Mouse (Mus musculus) heart, adult 2 months (tissue): Measurements from ENCODE around the gene Swsap1. TPM values are rescaled to one million over a fixed set of nuclear protein-coding genes. Genes with fewer than 3 reads are reported as not detected.

Experiments used
- DNase-seq, 2 experiments: peaks; one replicate each; pipeline ENCODE4 v3.0.0; 2021
- H3K27ac ChIP-seq: fragments of 200-600 bp; 2 replicates; pipeline ENCODE4 v1.8.1; 2022
- H3K27me3 ChIP-seq: fragments of 200-500 bp; 2 replicates; pipeline ENCODE4 v1.6.1; 2012; ENCODE audit warnings: mild to moderate bottlenecking, low read length, inconsistent platforms, mixed read lengths; ENCODE audit not compliant: control insufficient read depth, insufficient read depth
- H3K36me3 ChIP-seq: fragments of 200-500 bp; 2 replicates; pipeline ENCODE4 v1.6.1; 2012; ENCODE audit warnings: low read length, inconsistent platforms; ENCODE audit not compliant: control insufficient read depth, insufficient read depth
- H3K4me1 ChIP-seq: fragments of 200-500 bp; 2 replicates; pipeline ENCODE4 v1.6.1; 2011; ENCODE audit warnings: low read length; ENCODE audit not compliant: control insufficient read depth, insufficient read depth
- H3K4me3 ChIP-seq: fragments of 200-600 bp; 2 replicates; pipeline ENCODE4 v1.8.1; 2022
- H3K79me2 ChIP-seq: fragments of 200-500 bp; replicated peaks from 2 replicates; pipeline ENCODE4 v1.6.1; 2012; ENCODE audit warnings: mild to moderate bottlenecking, inconsistent platforms, low read length, moderate library complexity, mixed read lengths; ENCODE audit not compliant: control insufficient read depth, insufficient read depth
- H3K9ac ChIP-seq: fragments of 200-500 bp; 2 replicates; pipeline ENCODE4 v1.6.1; 2012; ENCODE audit warnings: low read depth, mild to moderate bottlenecking, control low read depth, inconsistent platforms, low read length, mixed read lengths
- CTCF ChIP-seq: fragments of 200-600 bp; IDR thresholded peaks from 2 replicates; pipeline ENCODE4 v1.8.1; 2022; ENCODE audit warnings: antibody characterized with exemption, mild to moderate bottlenecking, moderate library complexity
- EP300 ChIP-seq: fragments of 200-500 bp; IDR thresholded peaks from 2 replicates; pipeline ENCODE4 v1.6.1; 2011; ENCODE audit warnings: low read depth, low read length, control low read depth; ENCODE audit not compliant: insufficient read depth
- POLR2A ChIP-seq: fragments of 200-500 bp; IDR thresholded peaks from 2 replicates; pipeline ENCODE4 v1.6.1; 2011; ENCODE audit warnings: mild to moderate bottlenecking, low read depth, low read length, control low read depth; ENCODE audit not compliant: insufficient read depth
- WGBS: fragments of 180-500 bp; shearing (Covaris S2); methylation state at CpG from one replicate; pipeline ENCODE4 v1.1.7; 2018; 5-methylcytosine and 5-hydroxymethylcytosine counted together
- intact Hi-C: fragments of 180-260 bp; cut with DNase I; formaldehyde crosslinking; loops from one replicate; pipeline ENCODE4 v1.15.1; 2025
- polyA plus RNA-seq: library from polyadenylated mRNA; depleted of rRNA; stranded (reverse); fragments of >200 nt; gene quantifications from 2 replicates; pipeline ENCODE4 v1.2.3, GENCODE M21; 2012
- total RNA-seq, 2 experiments: library from RNA; stranded (reverse); gene quantifications; 2 replicates each; pipeline ENCODE4 v1.2.3; 2021

Gene Swsap1
- total and polyA plus RNA-seq, 3 experiments, result 6.2 to 7.4 (median 6.5) TPM

GRCm38 (mm10) chr9:21962010-21962409 lies 6.5 kb downstream of the Swsap1 start:
- under 1% methylated on average over 15 of the region's 15 CpGs for WGBS

GRCm38 (mm10) chr9:21962416-21963059 lies 7.0 kb downstream of the Swsap1 start:
- Histone ChIP-seq H3K27ac (peak overlapping the region; percentile 24; the same call in 1 of the 2 replicates), H3K4me3 (peak overlapping the region; percentile 55), H3K36me3 (no peaks in the 10 kb centered on the region), H3K9ac (peak overlapping the region; percentile 50), H3K4me1 (no peaks in the 10 kb centered on the region; the same call in 1 of the 2 replicates), H3K27me3 (no peaks in the 10 kb centered on the region), H3K79me2 (no peaks in the 10 kb centered on the region)
- intact Hi-C loops, result no loop called here
- 2% methylated on average over 34 of the region's 34 CpGs for WGBS
- TF ChIP-seq POLR2A (no peak), CTCF (peak; percentile 50), EP300 (no peak)
- peak; percentile 71 to 74 for DNase-seq

More at GRCm38 (mm10) chr9:21962010-21962409, 6.5 kb downstream of the Swsap1 start:
- Histone ChIP-seq H3K9ac (peak overlapping the region; percentile 50), H3K27me3 (no peaks in the 10 kb centered on the region), H3K4me3 (peak overlapping the region; percentile 55), H3K4me1 (no peaks in the 10 kb centered on the region; the same call in 1 of the 2 replicates), H3K79me2 (no peaks in the 10 kb centered on the region), H3K27ac (no peak overlapping the region), H3K36me3 (no peaks in the 10 kb centered on the region)
- DNase-seq, result no peak
- no peak for TF ChIP-seq POLR2A
- no peak for TF ChIP-seq CTCF
- TF ChIP-seq EP300, result no peak
- intact Hi-C loops, result no loop called here

GRCm38 (mm10) chr9:21963417-21963816 lies 7.9 kb downstream of the Swsap1 start, which contains the start of gene Epor:
Gene Epor, minus strand, starts transcription at chr9:21963506.
- Histone ChIP-seq H3K4me1 (no peaks in the 10 kb centered on the region; the same call in 1 of the 2 replicates), H3K36me3 (no peaks in the 10 kb centered on the region), H3K27me3 (no peaks in the 10 kb centered on the region), H3K4me3 (peak within 1 kb of the TSS; percentile 55), H3K79me2 (no peaks in the 10 kb centered on the region), H3K9ac (peak within 1 kb of the TSS; percentile 50), H3K27ac (peak within 1 kb of the TSS; percentile 53)
- DNase-seq, result peak; percentile 74 to 79
- TF ChIP-seq EP300, result no peak
- no peak for TF ChIP-seq CTCF
- no peak for TF ChIP-seq POLR2A
- WGBS, result 10% methylated on average over 8 of the region's 8 CpGs
- intact Hi-C loops, result no loop called here

- no peaks in the 10 kb centered on the region for H3K4me1 ChIP-seq
- H3K4me3 ChIP-seq, result no peak overlapping the region
- H3K27ac ChIP-seq, result no peak overlapping the region
- TF ChIP-seq POLR2A (no peak), EP300 (no peak), CTCF (no peak)
- WGBS, result 33% methylated on average over 6 of the region's 6 CpGs
- no peaks in the 10 kb centered on the region for H3K27me3 ChIP-seq
- no peaks in the 10 kb centered on the region for H3K79me2 ChIP-seq
- H3K36me3 ChIP-seq, result no peaks in the 10 kb centered on the region
- intact Hi-C loops, result no loop called here
- no peak overlapping the region for H3K9ac ChIP-seq
- no peak for DNase-seq
Measured at GRCm38 (mm10) chr9:21968883-21969282, 13.3 kb downstream of the Swsap1 start.

GRCm38 (mm10) chr9:21969304-21969703 lies 13.7 kb downstream of the Swsap1 start:
- 87% methylated on average over 4 of the region's 4 CpGs for WGBS
- H3K9ac ChIP-seq, result no peak overlapping the region
- H3K36me3 ChIP-seq, result no peaks in the 10 kb centered on the region
- DNase-seq, result no peak
- H3K27me3 ChIP-seq, result no peaks in the 10 kb centered on the region
- H3K27ac ChIP-seq, result no peak overlapping the region
- TF ChIP-seq EP300, result no peak
- TF ChIP-seq POLR2A, result no peak
- TF ChIP-seq CTCF, result no peak
- intact Hi-C loops, result no loop called here
- H3K4me1 ChIP-seq, result no peaks in the 10 kb centered on the region
- H3K4me3 ChIP-seq, result no peak overlapping the region
- H3K79me2 ChIP-seq, result no peaks in the 10 kb centered on the region

- intact Hi-C loops, result no loop called here
- no peak overlapping the region for H3K27ac ChIP-seq
- no peak for DNase-seq
- no peaks in the 10 kb centered on the region for H3K79me2 ChIP-seq
- H3K4me3 ChIP-seq, result no peak overlapping the region
- WGBS, result 80% methylated on average over 10 of the region's 10 CpGs
- H3K4me1 ChIP-seq, result no peaks in the 10 kb centered on the region
- TF ChIP-seq POLR2A, result no peak
- no peak for TF ChIP-seq EP300
- no peak for TF ChIP-seq CTCF
- no peak overlapping the region for H3K9ac ChIP-seq
- no peaks in the 10 kb centered on the region for H3K36me3 ChIP-seq
- H3K27me3 ChIP-seq, result no peaks in the 10 kb centered on the region
Measured at GRCm38 (mm10) chr9:21976626-21977175, 21.1 kb downstream of the Swsap1 start.
